Mouse (Mus musculus): ENCODE data around the gene Ctdsp2.

Gene Ctdsp2

DNA sequence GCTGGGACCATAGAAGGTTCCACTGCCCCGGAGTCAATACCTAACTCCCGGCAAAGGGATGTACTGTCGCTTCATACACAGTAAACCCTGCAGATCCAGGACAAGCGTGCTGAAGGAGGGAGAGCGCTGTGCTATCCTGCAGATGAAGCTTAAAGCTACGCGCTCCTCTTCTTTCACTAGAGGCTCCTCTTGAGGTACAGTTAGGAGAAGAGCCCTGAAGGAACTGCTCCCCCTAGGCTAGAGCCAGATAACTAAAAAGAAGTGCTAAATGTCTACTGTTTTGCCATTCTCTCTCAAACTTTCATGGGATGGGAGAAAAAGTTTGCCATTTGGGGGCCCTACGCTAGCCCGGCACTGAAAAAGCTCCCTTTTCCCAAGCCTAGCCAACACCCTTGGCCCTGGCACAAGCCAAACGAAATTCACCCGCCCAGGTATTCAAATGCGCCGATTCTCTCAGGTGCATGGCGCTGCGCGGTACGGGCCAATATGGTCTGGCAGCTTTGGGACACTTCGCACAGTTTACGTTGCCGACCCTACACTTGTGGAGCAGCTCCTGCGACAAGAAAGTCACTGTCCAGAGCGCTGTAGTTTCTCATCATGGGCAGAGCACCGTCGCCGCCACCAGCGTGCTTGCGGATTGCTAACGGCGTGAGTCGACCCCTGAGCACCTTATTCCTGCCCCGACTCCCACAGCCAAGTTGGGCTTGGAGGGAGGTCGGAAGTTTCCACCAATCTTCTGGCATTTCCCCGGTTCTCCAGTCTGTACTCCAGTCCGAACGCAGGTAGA, 70.3 kb downstream of the Ctdsp2 start:
- no peak for DNase-seq
